Mouse (Mus musculus) cortical plate, adult 2 months (tissue): ENCODE data around the gene Brd7.

Experiments used
- CTCF ChIP-seq: fragments of 200-500 bp; IDR thresholded peaks from 2 replicates; pipeline ENCODE4 v1.5.1; 2011; ENCODE audit warnings: mild to moderate bottlenecking, control low read depth, low read length; ENCODE audit not compliant: insufficient read depth; ENCODE audit errors: extremely low read depth
- POLR2A ChIP-seq: fragments of 200-500 bp; IDR thresholded peaks from 2 replicates; pipeline ENCODE4 v1.6.1; 2011; ENCODE audit warnings: mild to moderate bottlenecking, low read length, control low read depth; ENCODE audit not compliant: insufficient read depth; ENCODE audit errors: extremely low read depth

DNA sequence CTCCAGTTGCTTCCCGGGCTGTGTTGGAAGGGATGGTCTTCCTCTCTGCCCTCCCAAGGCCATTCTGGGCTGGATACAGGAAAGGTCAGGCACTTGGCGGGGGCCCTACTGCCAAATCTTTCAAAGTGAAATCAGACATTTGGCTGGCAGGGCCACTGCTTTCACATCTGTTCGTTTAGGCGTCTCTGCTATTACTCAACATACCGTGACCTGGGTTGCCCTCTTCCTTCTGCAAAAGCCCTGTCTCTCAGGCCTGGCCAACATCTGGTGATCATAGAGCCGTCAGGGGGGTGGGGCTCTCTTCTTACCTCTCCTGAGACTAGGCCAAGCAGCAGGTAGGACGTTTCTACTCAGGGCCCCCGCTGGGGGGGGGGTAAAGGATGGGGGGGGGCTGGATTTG, 79.3 kb downstream of the Brd7 start:
- no peak for TF ChIP-seq CTCF
- no peak for TF ChIP-seq POLR2A
